Mouse (Mus musculus): ENCODE measurements around the gene Cnn2.

The Cnn2 gene

GRCm38 (mm10) chr10:79988506-79989271 lies at the start of gene Cnn2:
TSS of gene Cnn2 (plus strand) at chr10:79988584.
- no peak for DNase-seq

GRCm38 (mm10) chr10:79940749-79941148 lies 47.6 kb upstream of the Cnn2 start:
- no peak for DNase-seq

- no peak for DNase-seq
Observed at GRCm38 (mm10) chr10:79942988-79943387, 45.4 kb upstream of the Cnn2 start.

- no peak for DNase-seq
Observed at GRCm38 (mm10) chr10:79943471-79943901, 44.9 kb upstream of the Cnn2 start.

- no peak for DNase-seq
Observed at GRCm38 (mm10) chr10:79945507-79946234, 42.7 kb upstream of the Cnn2 start.

- DNase-seq = no peak
Observed at GRCm38 (mm10) chr10:79946752-79947322, 41.5 kb upstream of the Cnn2 start.

- DNase-seq = no peak
Observed at GRCm38 (mm10) chr10:79947502-79947901, 40.9 kb upstream of the Cnn2 start.

GRCm38 (mm10) chr10:79949873-79950272 lies 38.5 kb upstream of the Cnn2 start:
- no peak for DNase-seq

GRCm38 (mm10) chr10:79950661-79951060 lies 37.7 kb upstream of the Cnn2 start:
- no peak for DNase-seq

- DNase-seq = peak; percentile 45
Observed at GRCm38 (mm10) chr10:79953946-79954345, 34.4 kb upstream of the Cnn2 start.

GRCm38 (mm10) chr10:79955691-79956090 lies 32.7 kb upstream of the Cnn2 start:
- DNase-seq = no peak

GRCm38 (mm10) chr10:79956643-79957154 lies 31.7 kb upstream of the Cnn2 start:
- DNase-seq = no peak

GRCm38 (mm10) chr10:79958140-79958816 lies 30.1 kb upstream of the Cnn2 start:
- peak; percentile 78 for DNase-seq

- peak; percentile 59 for DNase-seq
Observed at GRCm38 (mm10) chr10:79959412-79959811, 29.0 kb upstream of the Cnn2 start.

- peak; percentile 100 for DNase-seq
Observed at GRCm38 (mm10) chr10:79959847-79960601, 28.4 kb upstream of the Cnn2 start, which contains the start of gene Wdr18. TSS of gene Wdr18 (plus strand) at chr10:79960152.

- DNase-seq = peak; percentile 44
Observed at GRCm38 (mm10) chr10:79960671-79961294, 27.6 kb upstream of the Cnn2 start.

GRCm38 (mm10) chr10:79964727-79965126 lies 23.7 kb upstream of the Cnn2 start:
- DNase-seq = no peak

- no peak for DNase-seq
Observed at GRCm38 (mm10) chr10:79965325-79965724, 23.1 kb upstream of the Cnn2 start.

GRCm38 (mm10) chr10:79966886-79967400 lies 21.4 kb upstream of the Cnn2 start:
- DNase-seq = peak; percentile 77

- DNase-seq = no peak
Observed at GRCm38 (mm10) chr10:79968181-79968580, 20.2 kb upstream of the Cnn2 start.

- no peak for DNase-seq
Observed at GRCm38 (mm10) chr10:79969124-79969568, 19.2 kb upstream of the Cnn2 start.
